8 mouse cellular contexts compared by ENCODE assay signal in the genomic region with DNA sequence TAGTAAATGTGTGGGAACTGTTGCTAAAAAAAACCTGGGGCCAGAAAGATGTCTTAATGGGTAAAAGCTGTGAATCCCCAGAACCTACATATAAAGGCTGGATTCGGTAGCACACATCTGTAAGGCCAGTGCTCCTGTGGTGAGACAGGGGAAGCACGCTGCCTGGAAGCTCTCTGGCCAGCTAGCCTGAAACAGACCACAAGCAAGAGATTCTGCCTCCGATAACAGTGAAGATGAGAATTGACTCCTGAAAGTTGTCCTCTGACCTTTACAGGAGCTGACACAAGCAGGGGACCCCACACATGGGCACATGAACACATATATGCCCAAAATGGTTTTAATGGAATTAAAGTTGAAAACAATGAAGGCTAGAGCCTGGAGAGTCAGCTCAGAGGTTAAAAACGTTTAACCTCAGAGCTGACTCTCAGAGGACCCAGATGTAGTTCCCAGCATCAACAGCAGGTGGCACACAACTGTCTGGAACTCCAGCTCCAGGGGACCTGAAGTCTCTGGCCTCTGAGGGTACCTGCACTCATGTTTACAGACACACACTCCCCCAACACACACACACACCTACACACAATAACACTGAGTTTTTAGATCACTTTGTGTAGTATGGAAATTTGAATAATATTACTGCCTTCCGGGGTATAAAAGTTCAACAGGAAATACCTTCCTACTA. TPM values are rescaled to one million over a fixed set of nuclear protein-coding genes. Genes with fewer than 3 reads are reported as not detected.
A peak's percentile ranks its signal among the peaks of the same experiment; 100 is the strongest.
DNase-seq lines count a peak whose midpoint lies in the region; ATAC-seq and TF ChIP-seq lines count a peak whose summit lies in the region.

No protein-coding gene starts in this region.

- DNase-seq in right cerebral cortex, adult 18-20 months, result peak; percentile 48
- no peak for DNase-seq in right cerebral cortex, postnatal 25 days
- peak; percentile 64 for DNase-seq in brain, embryonic 14.5 days (ENCODE audit: low read depth)
- DNase-seq in thymus, postnatal 25 days, result peak; percentile 78

- H3K4me1 ChIP-seq in forebrain, embryonic 12.5 days, result peaks cover 9% of the 10 kb centered on the region; the same call in 1 of the 2 replicates
- peaks cover 60% of the 10 kb centered on the region for H3K4me1 ChIP-seq in liver, embryonic 12.5 days
- H3K4me1 ChIP-seq in olfactory bulb, adult 2 months (ENCODE audit: control insufficient read depth, insufficient read depth, low read length), result peaks cover 4% of the 10 kb centered on the region; the same call in 1 of the 2 replicates

- no peaks in the 10 kb centered on the region for H3K36me3 ChIP-seq in forebrain, embryonic 12.5 days (replicated peaks)
- no peaks in the 10 kb centered on the region for H3K36me3 ChIP-seq in liver, embryonic 12.5 days

- no peak overlapping the region for H3K4me3 ChIP-seq in forebrain, embryonic 12.5 days (replicated peaks)
- no peak overlapping the region for H3K4me3 ChIP-seq in liver, embryonic 12.5 days
- H3K4me3 ChIP-seq in olfactory bulb, adult 2 months (ENCODE audit: insufficient read depth, low read depth, low read length), result no peak overlapping the region

- H3K9me3 ChIP-seq in forebrain, embryonic 12.5 days, result no peaks in the 10 kb centered on the region
- H3K9me3 ChIP-seq in liver, embryonic 12.5 days (replicated peaks), result no peaks in the 10 kb centered on the region

- peak; percentile 58 for ATAC-seq in forebrain, embryonic 12.5 days (ENCODE audit: low FRiP score)
- peak; percentile 73 for ATAC-seq in inflammation-experienced regulatory T-cells, adult 6 months
- ATAC-seq in liver, embryonic 12.5 days, result no peak

- peak; percentile 85 for TF ChIP-seq CTCF in brain, embryonic 14.5 days (IDR thresholded peaks at IDR 0.05; ENCODE audit: borderline replicate concordance, extremely low read depth, insufficient read depth, insufficient read length)
- TF ChIP-seq CTCF in olfactory bulb, adult 2 months (IDR thresholded peaks at IDR 0.05; ENCODE audit: insufficient read depth, low read depth, low read length), result peak; percentile 67; the same call in 1 of the 2 replicates

- no peak overlapping the region for H3K27ac ChIP-seq in forebrain, embryonic 12.5 days
- 0 out of 2 replicates have a peak overlapping the region, but pooled peaks have one; percentile 3 for H3K27ac ChIP-seq in liver, embryonic 12.5 days
- no peak overlapping the region for H3K27ac ChIP-seq in olfactory bulb, adult 2 months (ENCODE audit: insufficient read depth, low read depth, low read length)

- no peak overlapping the region for H3K9ac ChIP-seq in forebrain, embryonic 12.5 days
- no peak overlapping the region for H3K9ac ChIP-seq in liver, embryonic 12.5 days

- H3K4me2 ChIP-seq in forebrain, embryonic 12.5 days, result no peak overlapping the region
- no peak overlapping the region for H3K4me2 ChIP-seq in liver, embryonic 12.5 days

- H3K27me3 ChIP-seq in forebrain, embryonic 12.5 days, result peaks cover 5% of the 10 kb centered on the region; the same call in 1 of the 2 replicates
- peaks cover 30% of the 10 kb centered on the region for H3K27me3 ChIP-seq in liver, embryonic 12.5 days (replicated peaks)

- no peak for TF ChIP-seq POLR2A in brain, embryonic 14.5 days (IDR thresholded peaks at IDR 0.05; ENCODE audit: borderline replicate concordance, extremely low read depth, insufficient read depth, insufficient read length, poor library complexity, severe bottlenecking)
- TF ChIP-seq POLR2A in olfactory bulb, adult 2 months (IDR thresholded peaks at IDR 0.05; ENCODE audit: insufficient read depth, low read depth, low read length), result no peak

- WGBS in forebrain, embryonic 12.5 days, result 46% methylated on average over 5 of the region's 5 CpGs
- 23% methylated on average over 5 of the region's 5 CpGs for WGBS in liver, embryonic 12.5 days (ENCODE audit: insufficient replicate concordance)
- 57% methylated on average over 5 of the region's 5 CpGs for WGBS in olfactory bulb, adult 2 months

RNA-seq across cellular contexts. Expression of a gene that starts 45.8 kb away (rescaled TPM):
- 102 and 118 TPM in 2 replicates for polyA plus RNA-seq in brain, embryonic 14.5 days (2012; rRNA removed)
- polyA plus RNA-seq in forebrain, embryonic 12.5 days (2016; fragmentation: Nextera tagmentation; extraction: Ambion mirVana), result 107 and 110 TPM in 2 replicates
- 1 to 10 TPM; 3.1 to 5.0 (median 4.8) TPM for polyA plus RNA-seq in inflammation-experienced regulatory T-cells, adult 6 months (2017; shearing (Covaris generic))
- polyA plus RNA-seq in liver, embryonic 12.5 days (2016; fragmentation: Nextera tagmentation; extraction: Ambion mirVana), result 4.0 and 5.2 TPM in 2 replicates
- 128 TPM in 1 of 2 replicates, not detected in the other for polyA plus RNA-seq in olfactory bulb, adult 2 months (2012; ENCODE audit: insufficient read depth, insufficient read length, low replicate concordance, missing spikeins)
